Mouse (Mus musculus) kidney, adult 2 months (tissue): ENCODE measurements around the gene H2afv. TPM values are rescaled to one million over a fixed set of nuclear protein-coding genes. Genes with fewer than 3 reads are reported as not detected.

Experiments used
- DNase-seq: peaks from one replicate; pipeline ENCODE4 v3.0.0; 2021
- H3K27ac ChIP-seq: fragments of 200-500 bp; 2 replicates; pipeline ENCODE4 v1.5.1; 2012; ENCODE audit warnings: low read depth, low read length, control low read depth, inconsistent platforms; ENCODE audit not compliant: insufficient read depth
- H3K27me3 ChIP-seq: fragments of 200-500 bp; replicated peaks from 2 replicates; pipeline ENCODE4 v1.6.1; 2012; ENCODE audit warnings: mild to moderate bottlenecking, moderate library complexity, low read length, inconsistent platforms; ENCODE audit not compliant: control insufficient read depth, insufficient read depth
- H3K36me3 ChIP-seq: fragments of 200-500 bp; 2 replicates; pipeline ENCODE4 v1.6.1; 2012; ENCODE audit warnings: mild to moderate bottlenecking, moderate library complexity, low read length, inconsistent platforms; ENCODE audit not compliant: control insufficient read depth, insufficient read depth
- H3K4me1 ChIP-seq: fragments of 200-500 bp; 2 replicates; pipeline ENCODE4 v1.6.1; 2011; ENCODE audit warnings: low read length; ENCODE audit not compliant: control insufficient read depth, insufficient read depth
- H3K4me3 ChIP-seq: fragments of 200-500 bp; 2 replicates; pipeline ENCODE4 v1.5.1; 2011; ENCODE audit warnings: mild to moderate bottlenecking, low read depth, low read length, control low read depth; ENCODE audit not compliant: insufficient read depth
- CTCF ChIP-seq: fragments of 200-500 bp; conservative IDR thresholded peaks from 2 replicates; pipeline ENCODE4 v1.5.1; 2011; ENCODE audit warnings: low read depth, mild to moderate bottlenecking, control low read depth, low read length, moderate library complexity, mixed read lengths; ENCODE audit not compliant: insufficient read depth, insufficient read length
- POLR2A ChIP-seq: fragments of 200-500 bp; IDR thresholded peaks from one replicate; pipeline ENCODE4 v1.6.1; 2011; ENCODE audit warnings: low read depth, low read length, control low read depth
- WGBS: fragments of 180-500 bp; shearing (Covaris S2); methylation state at CpG from one replicate; pipeline ENCODE4 v1.1.7; 2018; 5-methylcytosine and 5-hydroxymethylcytosine counted together
- polyA plus RNA-seq: library from polyadenylated mRNA; depleted of rRNA; stranded (reverse); fragments of >200 nt; gene quantifications from 2 replicates; pipeline ENCODE4 v1.2.3, GENCODE M21; 2012; rRNA removed

The H2afv gene
- 60.8 and 76.1 TPM in 2 replicates for polyA plus RNA-seq

GRCm38 (mm10) chr11:6444077-6444853 lies at the start of gene H2afv:
H2afv (minus strand) TSS chr11:6444443.
- Histone ChIP-seq H3K4me3 (peak within 1 kb of the TSS; percentile 66), H3K36me3 (no peaks in the 10 kb centered on the region; the same call in 1 of the 2 replicates), H3K27me3 (no peaks in the 10 kb centered on the region), H3K27ac (peak within 1 kb of the TSS; percentile 93), H3K4me1 (peaks cover 4% of the 10 kb centered on the region; the same call in 1 of the 2 replicates)
- peak; percentile 100 for DNase-seq
- under 1% methylated on average over 79 of the region's 80 CpGs for WGBS
- no peak for TF ChIP-seq CTCF
- TF ChIP-seq POLR2A, result no peak

GRCm38 (mm10) chr11:6489691-6490503 lies 45.7 kb upstream of the H2afv start:
- peak; percentile 68 for DNase-seq
- no peaks in the 10 kb centered on the region for H3K36me3 ChIP-seq
- H3K27ac ChIP-seq, result peak overlapping the region; percentile 19; the same call in 1 of the 2 replicates
- no peaks in the 10 kb centered on the region for H3K4me1 ChIP-seq
- H3K4me3 ChIP-seq, result no peak overlapping the region
- 32% methylated on average over 6 of the region's 6 CpGs for WGBS
- TF ChIP-seq POLR2A (no peak), CTCF (peak; percentile 88)
- H3K27me3 ChIP-seq, result no peaks in the 10 kb centered on the region

GRCm38 (mm10) chr11:6489257-6489656 lies 45.0 kb upstream of the H2afv start:
- WGBS, result 65% methylated on average over 7 of the region's 7 CpGs
- H3K4me1 ChIP-seq, result no peaks in the 10 kb centered on the region
- peak overlapping the region; percentile 19; the same call in 1 of the 2 replicates for H3K27ac ChIP-seq
- DNase-seq, result peak; percentile 69
- TF ChIP-seq POLR2A, result no peak
- no peak for TF ChIP-seq CTCF
- H3K27me3 ChIP-seq, result no peaks in the 10 kb centered on the region
- H3K4me3 ChIP-seq, result no peak overlapping the region
- no peaks in the 10 kb centered on the region for H3K36me3 ChIP-seq

- Histone ChIP-seq H3K4me1 (no peaks in the 10 kb centered on the region), H3K27me3 (no peaks in the 10 kb centered on the region), H3K4me3 (no peak overlapping the region), H3K27ac (no peak overlapping the region), H3K36me3 (no peaks in the 10 kb centered on the region)
- DNase-seq, result no peak
- 97% methylated on average over 5 of the region's 5 CpGs for WGBS
- TF ChIP-seq CTCF, result no peak
- no peak for TF ChIP-seq POLR2A
These were observed 43.9 kb upstream of the H2afv start for GRCm38 (mm10) chr11:6488041-6488684.

- no peaks in the 10 kb centered on the region for H3K27me3 ChIP-seq
- no peak for DNase-seq
- no peak overlapping the region for H3K27ac ChIP-seq
- H3K36me3 ChIP-seq, result no peaks in the 10 kb centered on the region
- no peaks in the 10 kb centered on the region for H3K4me1 ChIP-seq
- no peak overlapping the region for H3K4me3 ChIP-seq
- WGBS, result 69% methylated on average over 7 of the region's 7 CpGs
- no peak for TF ChIP-seq POLR2A
- TF ChIP-seq CTCF, result no peak
These were observed 43.3 kb upstream of the H2afv start for GRCm38 (mm10) chr11:6487496-6487895.

- Histone ChIP-seq H3K4me1 (no peaks in the 10 kb centered on the region), H3K27me3 (no peaks in the 10 kb centered on the region), H3K27ac (no peak overlapping the region), H3K4me3 (no peak overlapping the region), H3K36me3 (no peaks in the 10 kb centered on the region)
- TF ChIP-seq CTCF (no peak), POLR2A (no peak)
- no peak for DNase-seq
- WGBS, result 75% methylated on average over 6 of the region's 6 CpGs
These were observed 42.7 kb upstream of the H2afv start for GRCm38 (mm10) chr11:6486916-6487315.
